Mouse (Mus musculus): ENCODE data around the gene Shq1.

Gene Shq1

DNA sequence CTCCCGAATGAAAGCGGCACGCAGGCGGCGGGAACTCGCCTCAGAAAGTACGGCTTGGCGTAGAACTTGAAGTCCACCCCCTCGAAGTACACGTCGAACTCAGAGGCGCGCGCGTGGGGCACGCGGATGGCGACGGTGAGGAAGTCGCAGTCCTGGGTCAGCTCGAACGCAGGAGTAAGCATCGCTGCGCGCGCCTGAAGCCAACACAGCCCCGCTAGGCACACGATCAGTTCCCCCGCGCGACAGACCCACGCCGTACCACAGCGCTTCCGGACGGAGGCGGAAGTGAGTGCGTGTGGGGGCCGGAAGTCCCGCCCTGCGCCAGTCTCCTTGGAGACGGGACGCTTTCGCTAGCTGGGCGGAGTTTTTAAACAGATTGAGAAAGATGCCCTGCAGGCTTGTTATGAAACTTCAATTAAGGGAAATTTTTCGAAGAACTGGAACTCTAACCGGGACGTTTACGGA lies at the start of gene Shq1:
Gene Shq1 (minus strand): TSS at position 278 of the 465 bp plus-strand sequence.
- DNase-seq (ENCODE audit: low read depth, low spot score), result peak; percentile 93

DNA sequence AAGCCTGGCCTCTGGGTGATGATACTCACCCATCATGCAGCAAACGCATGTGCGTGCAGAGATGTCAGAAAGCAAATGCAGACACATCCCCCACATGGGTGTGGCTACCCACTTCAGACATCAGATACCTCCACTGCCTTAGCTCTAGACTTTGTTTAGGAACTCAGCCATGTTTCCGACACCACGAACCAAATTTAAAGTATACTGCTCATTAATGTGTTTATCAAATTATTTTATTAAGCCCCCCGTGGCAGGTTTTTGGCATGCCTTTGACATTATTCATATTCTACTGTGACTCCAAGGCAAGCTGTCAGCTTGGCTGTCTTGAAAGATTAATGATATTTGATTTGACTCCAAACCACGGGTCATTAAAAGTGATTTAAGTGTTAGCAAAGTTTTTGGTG lies 49.1 kb upstream of the Shq1 start:
- peak; percentile 90 for DNase-seq (ENCODE audit: low read depth, low spot score)

DNA sequence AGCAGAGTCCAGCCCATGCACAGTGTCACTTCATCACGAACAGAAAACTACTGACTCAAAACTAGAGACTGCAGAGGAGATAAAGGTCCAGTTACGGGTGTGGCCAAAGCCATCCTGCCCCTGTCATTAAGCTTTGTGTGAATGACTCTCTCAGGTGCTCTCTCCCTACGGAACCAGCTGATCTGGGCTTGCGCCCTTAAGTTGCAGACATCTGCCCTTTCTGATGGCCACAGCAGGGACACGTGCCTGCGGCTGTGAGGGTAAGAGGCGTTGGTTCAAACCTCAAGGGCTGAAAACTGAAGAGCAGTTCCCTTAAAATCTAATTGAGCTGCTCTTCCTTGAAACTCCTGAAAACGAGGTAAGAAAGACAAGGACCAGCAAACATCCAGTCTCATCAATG lies 45.9 kb upstream of the Shq1 start:
- DNase-seq (ENCODE audit: low read depth, low spot score), result no peak

DNA sequence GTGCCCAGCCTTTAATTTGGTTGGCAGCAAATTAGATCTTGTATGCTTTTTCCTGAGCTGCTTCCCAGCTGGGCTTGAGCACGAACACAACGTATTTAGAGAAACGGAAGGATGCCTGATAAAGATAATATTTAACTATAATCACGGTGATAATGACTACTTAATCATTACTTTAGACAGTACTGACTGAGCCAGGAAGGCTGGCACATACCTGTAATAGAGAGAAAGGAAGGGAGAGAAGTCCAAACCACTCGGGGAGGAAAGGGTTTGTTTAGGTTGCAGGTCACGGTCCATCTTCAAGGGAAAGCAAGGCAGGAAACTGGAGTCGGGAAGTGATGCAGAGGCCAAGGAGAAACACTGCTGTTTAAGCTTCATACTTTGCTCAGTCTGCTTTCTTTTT lies 45.2 kb upstream of the Shq1 start:
- DNase-seq (ENCODE audit: low read depth, low spot score), result no peak

GRCm38 (mm10) chr6:100715296-100715828 lies 44.4 kb upstream of the Shq1 start:
- peak; percentile 96 for DNase-seq (ENCODE audit: low read depth, low spot score)

GRCm38 (mm10) chr6:100710866-100711265 lies 39.9 kb upstream of the Shq1 start:
- no peak for DNase-seq (ENCODE audit: low read depth, low spot score)

DNA sequence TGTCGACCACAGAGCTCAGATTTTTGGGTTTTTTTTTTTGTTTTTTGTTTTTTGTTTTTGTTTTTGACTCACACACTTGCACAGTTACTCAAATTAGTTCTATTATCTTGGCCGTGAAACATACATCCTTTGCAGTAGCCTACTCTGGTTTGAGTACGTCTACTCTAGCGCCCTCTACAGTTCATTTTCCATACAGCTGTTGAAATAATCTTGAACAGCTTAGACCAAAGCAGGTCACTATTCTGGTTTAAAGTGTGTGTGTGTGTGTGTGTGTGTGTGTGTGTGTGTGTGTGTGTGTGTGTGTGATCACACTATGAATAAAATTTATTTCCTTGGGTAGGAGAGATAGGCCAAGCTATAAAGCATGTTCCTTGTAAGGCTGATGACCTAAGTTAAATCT lies 39.2 kb upstream of the Shq1 start:
- peak; percentile 61 for DNase-seq (ENCODE audit: low read depth, low spot score)

DNA sequence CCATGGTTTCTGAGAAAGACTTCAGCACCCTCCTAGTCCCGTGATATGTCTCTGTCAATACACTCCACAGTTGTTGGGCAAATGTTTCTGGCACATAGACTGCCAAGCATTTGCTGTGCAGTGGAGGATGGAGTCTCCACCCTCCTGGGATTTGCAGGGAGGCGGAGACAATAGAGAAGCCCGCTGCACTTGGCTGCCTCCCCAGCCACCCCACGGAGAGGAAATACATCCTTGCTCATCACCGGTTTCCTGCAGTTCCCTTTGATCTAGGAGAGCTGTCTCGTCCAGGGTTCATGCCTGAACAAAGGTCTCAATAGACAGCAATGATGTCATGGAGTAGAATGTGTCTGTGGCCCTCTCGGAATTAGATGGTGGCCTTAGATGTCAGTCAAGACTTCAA lies 38.5 kb upstream of the Shq1 start:
- DNase-seq (ENCODE audit: low read depth, low spot score), result peak; percentile 90

- peak; percentile 80 for DNase-seq (ENCODE audit: low read depth, low spot score)
These were observed 38.0 kb upstream of the Shq1 start for GRCm38 (mm10) chr6:100708996-100709395.

GRCm38 (mm10) chr6:100708248-100708647 lies 37.3 kb upstream of the Shq1 start:
- DNase-seq (ENCODE audit: low read depth, low spot score), result no peak

- peak; percentile 99 for DNase-seq (ENCODE audit: low read depth, low spot score)
These were observed 36.6 kb upstream of the Shq1 start for GRCm38 (mm10) chr6:100707557-100707956.

DNA sequence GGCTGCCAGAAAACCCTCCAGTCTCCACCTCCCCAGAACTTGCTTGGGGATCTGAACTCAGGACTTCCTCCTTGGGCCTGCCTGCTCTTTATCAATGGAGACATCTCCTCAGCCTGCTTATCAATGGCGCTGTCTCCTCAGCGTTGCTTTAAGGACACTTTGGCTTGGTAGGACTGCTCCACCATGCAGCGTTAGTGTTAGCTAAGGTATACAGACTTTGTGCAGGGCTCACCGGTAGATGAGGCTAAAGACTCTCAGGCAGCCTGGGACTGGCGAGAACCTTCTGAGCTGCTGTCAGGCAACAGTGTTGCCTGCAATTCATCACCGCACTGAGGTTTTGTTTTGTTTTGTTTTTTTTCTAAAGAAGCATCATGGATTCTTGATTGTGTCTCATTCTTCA lies 35.9 kb upstream of the Shq1 start:
- DNase-seq (ENCODE audit: low read depth, low spot score), result peak; percentile 67

DNA sequence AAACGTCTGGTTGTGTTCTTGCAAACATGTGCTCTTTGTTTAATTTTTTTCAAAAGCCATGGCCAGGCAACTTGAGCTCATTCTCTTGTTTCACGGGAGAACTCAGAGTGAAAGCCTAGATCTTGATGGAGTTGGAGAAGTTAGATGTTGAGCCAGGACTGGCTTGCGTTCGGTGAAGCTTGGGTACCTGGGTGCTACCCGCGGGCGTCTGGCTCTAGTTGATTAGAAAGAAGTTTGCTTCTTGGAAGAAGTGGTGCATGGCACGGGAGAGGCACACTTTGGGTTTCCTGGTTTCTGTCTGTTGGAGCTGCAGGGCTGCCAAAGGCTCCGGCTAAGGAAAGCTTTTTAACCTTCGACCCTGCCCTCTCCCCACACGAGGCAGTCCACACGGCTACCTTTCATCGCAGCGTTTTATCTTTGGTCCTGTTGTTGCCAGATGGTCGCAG lies 34.4 kb upstream of the Shq1 start:
- DNase-seq (ENCODE audit: low read depth, low spot score), result peak; percentile 65

DNA sequence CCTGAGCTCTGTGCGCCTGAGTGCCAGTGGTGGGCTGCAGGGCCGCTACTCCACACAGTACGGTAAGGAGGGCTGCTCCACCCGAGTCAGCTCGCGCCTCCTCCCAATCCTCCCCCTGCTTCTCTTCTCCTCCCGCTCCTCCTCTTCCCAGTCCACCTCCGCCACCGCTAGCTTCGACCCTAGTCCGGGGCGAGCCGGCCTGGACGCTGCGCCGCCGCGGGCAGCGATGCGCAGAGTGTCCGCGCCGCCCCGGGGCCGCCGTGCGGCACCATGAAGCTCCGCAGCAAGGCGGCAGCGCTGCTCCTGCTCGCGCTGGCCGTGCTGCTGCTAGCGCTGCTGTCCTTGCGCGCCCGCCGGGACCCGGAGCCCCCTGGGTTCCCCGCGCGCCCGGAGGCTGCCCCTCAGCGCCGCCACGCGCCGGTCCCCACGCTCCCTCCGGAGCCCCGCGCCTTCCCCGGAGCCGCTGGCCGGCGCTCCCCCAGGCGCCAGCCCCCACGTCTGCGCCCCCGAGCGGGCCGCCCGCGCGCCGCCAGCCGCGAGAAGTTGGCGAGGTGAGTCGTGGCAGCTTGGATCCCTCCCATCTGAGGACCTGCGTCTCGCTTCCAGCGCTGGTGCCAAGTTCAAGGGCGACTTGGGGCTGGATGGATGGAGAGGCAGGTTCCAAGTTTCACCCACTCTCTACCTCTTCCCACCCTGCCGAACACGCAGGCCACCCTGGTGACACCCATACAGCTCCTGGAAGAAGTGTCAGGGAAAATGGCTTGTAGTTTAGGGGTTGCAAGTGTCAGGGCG lies 33.8 kb upstream of the Shq1 start, which contains the start of gene Gxylt2:
Gene Gxylt2 (plus strand): TSS at position 161 of the 792 bp plus-strand sequence.
- peak; percentile 86 for DNase-seq (ENCODE audit: low read depth, low spot score)

- DNase-seq (ENCODE audit: low read depth, low spot score), result no peak
These were observed 33.2 kb upstream of the Shq1 start for GRCm38 (mm10) chr6:100704197-100704573.

DNA sequence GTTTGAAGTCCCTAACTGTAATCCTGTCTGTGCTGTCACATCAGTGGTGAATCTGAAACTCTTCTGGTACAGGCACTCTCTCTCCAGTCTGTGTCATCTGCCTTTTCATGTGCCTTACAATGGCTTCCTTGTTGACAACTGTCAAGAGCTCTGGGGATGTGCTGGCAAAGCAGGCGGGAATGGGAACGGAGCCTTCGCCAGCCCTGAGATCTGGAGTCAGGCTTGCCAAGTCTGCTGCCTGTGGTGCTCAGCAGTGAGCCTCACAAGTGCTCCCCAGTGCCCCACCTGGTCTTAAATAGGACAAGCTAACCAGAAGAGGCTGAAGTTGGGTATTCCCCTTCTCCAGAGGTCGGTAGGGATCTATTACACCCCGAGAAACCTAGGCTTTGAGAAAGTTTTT lies 29.8 kb upstream of the Shq1 start:
- no peak for DNase-seq (ENCODE audit: low read depth, low spot score)

- DNase-seq (ENCODE audit: low read depth, low spot score), result no peak
These were observed 29.0 kb upstream of the Shq1 start for GRCm38 (mm10) chr6:100699986-100700385.

GRCm38 (mm10) chr6:100686341-100686740 lies 15.4 kb upstream of the Shq1 start:
- DNase-seq (ENCODE audit: low read depth, low spot score), result no peak

DNA sequence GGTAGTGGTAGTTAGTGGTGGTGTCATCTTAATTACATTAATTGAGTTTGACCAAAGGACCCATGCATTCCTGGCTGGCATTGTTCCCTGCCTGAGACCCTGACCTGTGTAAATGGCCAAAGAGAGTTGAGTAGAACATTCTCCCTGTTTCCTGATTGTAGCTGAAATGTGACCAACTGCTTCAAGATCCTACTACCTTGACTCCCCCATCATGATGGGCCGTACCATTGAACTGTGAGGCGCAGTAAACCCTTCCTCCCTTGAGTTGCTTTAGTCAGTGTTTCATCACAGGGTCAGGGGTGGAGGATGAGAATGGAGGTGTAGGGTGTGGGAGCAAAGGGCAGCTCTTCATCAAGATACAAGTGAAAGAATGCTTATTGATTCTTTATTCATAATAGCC lies 7.7 kb upstream of the Shq1 start:
- no peak for DNase-seq (ENCODE audit: low read depth, low spot score)

GRCm38 (mm10) chr6:100676461-100676860 lies 5.5 kb upstream of the Shq1 start:
- DNase-seq (ENCODE audit: low read depth, low spot score), result no peak

- peak; percentile 84 for DNase-seq (ENCODE audit: low read depth, low spot score)
These were observed 4.0 kb upstream of the Shq1 start for GRCm38 (mm10) chr6:100674974-100675373.

DNA sequence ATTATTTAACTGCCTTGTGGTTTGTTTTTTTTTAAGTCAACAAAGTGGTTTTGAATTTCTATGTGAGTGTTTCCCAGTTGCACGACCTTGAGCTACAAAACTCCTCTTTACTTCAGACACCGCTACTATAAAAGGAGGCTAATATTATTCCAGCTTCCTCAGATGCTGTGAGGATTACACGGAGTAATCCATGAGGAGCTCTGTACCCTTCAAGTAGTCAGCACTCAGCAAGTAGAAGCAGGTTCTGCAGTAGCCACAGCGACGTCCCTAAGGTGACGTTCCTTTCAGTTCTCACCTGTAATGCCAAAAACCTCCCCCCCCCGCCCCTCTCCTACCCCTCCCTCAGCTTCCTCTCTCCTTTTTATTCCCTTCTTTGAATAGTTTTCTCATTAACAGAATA lies 444 bp upstream of the Shq1 start:
- no peak for DNase-seq (ENCODE audit: low read depth, low spot score)

GRCm38 (mm10) chr6:100670370-100670841 lies 551 bp downstream of the Shq1 start:
- peak; percentile 71 for DNase-seq (ENCODE audit: low read depth, low spot score)
